Mouse (Mus musculus): Measurements from ENCODE around the gene Gm11060. TPM values are rescaled to one million over a fixed set of nuclear protein-coding genes. Genes with fewer than 3 reads are reported as not detected.

Gm11060 gene
- total RNA-seq, 1 experiment, result not detected

DNA sequence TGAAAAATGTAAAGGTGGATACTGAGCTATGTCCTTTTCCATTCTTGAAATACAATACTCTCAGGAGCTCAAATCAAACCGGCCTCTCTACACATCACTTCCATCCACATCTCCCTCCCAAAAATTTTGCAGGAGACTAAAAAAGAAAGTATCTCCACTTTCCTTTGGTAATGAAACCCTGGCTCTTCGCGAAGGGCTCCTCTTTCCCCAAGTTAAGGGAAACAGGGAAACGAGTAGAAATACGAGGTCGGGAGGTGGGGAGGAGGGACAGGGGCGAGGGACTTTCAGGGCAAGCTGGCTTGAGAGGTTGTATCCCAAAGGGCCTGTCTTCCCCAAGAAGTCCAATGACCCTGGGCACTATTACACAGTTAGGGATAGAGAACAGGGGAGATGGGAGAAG lies 32.6 kb downstream of the Gm11060 start:
- DNase-seq (ENCODE audit: low read depth, low spot score), result no peak
- Histone ChIP-seq H3K9me3 (ENCODE audit: control insufficient read depth, insufficient read depth, low read depth, low read length) (no peaks in the 10 kb centered on the region), H3K36me3 (ENCODE audit: control insufficient read depth, insufficient read depth, low read length, poor library complexity, severe bottlenecking) (no peaks in the 10 kb centered on the region), H3K9ac (ENCODE audit: insufficient read depth, low read depth, low read length, poor library complexity, severe bottlenecking) (no peak overlapping the region), H3K4me1 (ENCODE audit: control insufficient read depth in 2 of 2, insufficient read depth in 2 of 2, low read length in 2 of 2, poor library complexity in 1 of 2) (peaks cover 0 to 6% of the 10 kb centered on the region in 2 experiments; a peak in 1 of 4 replicates), H3K27ac (ENCODE audit: insufficient read depth, low read depth, low read length, poor library complexity, severe bottlenecking) (no peak overlapping the region), H3K4me3 (ENCODE audit: insufficient read depth in 1 of 2, low read depth in 1 of 2, low read length in 2 of 2, poor library complexity in 1 of 2, severe bottlenecking in 1 of 2) (no peak overlapping the region)
- in situ Hi-C loops (cut with MboI; ENCODE audit: low sequenced_read_pairs in 2 of 2, unreplicated experiment in 2 of 2), result no loop called here
- TF ChIP-seq ZNF384 (IDR thresholded peaks at IDR 0.05; ENCODE audit: low read depth, low read length), result no peak
- no peak for TF ChIP-seq HCFC1 (IDR thresholded peaks at IDR 0.05; ENCODE audit: borderline replicate concordance, insufficient read depth, low read length)
- TF ChIP-seq CHD2 (IDR thresholded peaks at IDR 0.05; ENCODE audit: low read depth, low read length), result no peak
- no peak for TF ChIP-seq MAFK (IDR thresholded peaks at IDR 0.05; ENCODE audit: insufficient read depth, low read depth, low read length)
- no peak for TF ChIP-seq ZC3H11A (IDR thresholded peaks at IDR 0.05; ENCODE audit: borderline replicate concordance, low read depth, low read length)

DNA sequence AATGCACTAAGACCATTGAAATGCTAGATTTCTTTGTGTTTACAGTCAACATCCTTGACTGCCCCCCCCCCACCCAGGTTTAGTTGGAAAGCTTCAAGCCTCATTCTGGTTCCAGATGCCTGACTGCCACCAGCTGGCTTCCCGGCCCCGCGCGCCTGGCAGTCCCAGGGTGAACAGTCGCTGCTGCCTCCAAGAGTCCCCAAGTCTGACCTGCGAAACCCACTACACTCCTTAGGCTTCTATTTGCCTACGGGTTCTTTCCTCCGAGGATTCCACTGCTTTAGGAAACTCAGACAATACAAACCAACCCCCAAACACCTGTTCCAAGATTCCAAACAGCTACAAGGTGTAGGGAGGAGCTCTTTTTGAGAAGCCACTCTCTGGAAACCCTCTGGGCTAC lies 33.4 kb downstream of the Gm11060 start:
- no peak for DNase-seq (ENCODE audit: low read depth, low spot score)
- Histone ChIP-seq H3K9ac (ENCODE audit: insufficient read depth, low read depth, low read length, poor library complexity, severe bottlenecking) (no peak overlapping the region), H3K9me3 (ENCODE audit: control insufficient read depth, insufficient read depth, low read depth, low read length) (no peaks in the 10 kb centered on the region), H3K36me3 (ENCODE audit: control insufficient read depth, insufficient read depth, low read length, poor library complexity, severe bottlenecking) (no peaks in the 10 kb centered on the region), H3K27ac (ENCODE audit: insufficient read depth, low read depth, low read length, poor library complexity, severe bottlenecking) (no peak overlapping the region), H3K4me1 (ENCODE audit: control insufficient read depth in 2 of 2, insufficient read depth in 2 of 2, low read length in 2 of 2, poor library complexity in 1 of 2) (peaks cover 0 to 6% of the 10 kb centered on the region in 2 experiments; a peak in 1 of 4 replicates), H3K4me3 (ENCODE audit: insufficient read depth in 1 of 2, low read depth in 1 of 2, low read length in 2 of 2, poor library complexity in 1 of 2, severe bottlenecking in 1 of 2) (peak overlapping the region in 1 of 2 experiments; percentile 66; a peak in 1 of 4 replicates)
- TF ChIP-seq MAFK (IDR thresholded peaks at IDR 0.05; ENCODE audit: insufficient read depth, low read depth, low read length), result no peak
- TF ChIP-seq ZNF384 (IDR thresholded peaks at IDR 0.05; ENCODE audit: low read depth, low read length), result no peak
- TF ChIP-seq ZC3H11A (IDR thresholded peaks at IDR 0.05; ENCODE audit: borderline replicate concordance, low read depth, low read length), result no peak
- no peak for TF ChIP-seq HCFC1 (IDR thresholded peaks at IDR 0.05; ENCODE audit: borderline replicate concordance, insufficient read depth, low read length)
- no peak for TF ChIP-seq CHD2 (IDR thresholded peaks at IDR 0.05; ENCODE audit: low read depth, low read length)
- in situ Hi-C loops (cut with MboI; ENCODE audit: low sequenced_read_pairs in 2 of 2, unreplicated experiment in 2 of 2), result no loop called here

DNA sequence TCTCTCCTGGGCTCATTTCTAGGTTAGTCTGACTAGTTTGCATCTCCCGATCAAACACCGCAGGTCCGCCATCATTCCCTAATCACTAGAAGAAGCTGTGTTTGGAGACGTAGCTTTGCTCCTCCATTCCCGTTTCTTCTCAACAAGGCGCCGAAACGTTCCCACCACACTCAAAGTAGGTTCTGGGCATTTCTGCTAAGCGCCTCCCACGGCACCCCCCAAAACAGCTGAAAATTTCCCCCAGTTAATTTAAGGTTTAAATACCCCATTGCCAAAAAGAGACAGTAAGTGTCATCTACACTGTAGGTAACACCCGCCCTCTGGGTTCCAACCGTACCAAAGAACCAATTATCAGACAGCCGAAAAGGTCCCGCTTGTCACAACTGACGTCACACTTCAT lies 33.8 kb downstream of the Gm11060 start:
- Histone ChIP-seq H3K9ac (ENCODE audit: insufficient read depth, low read depth, low read length, poor library complexity, severe bottlenecking) (no peak overlapping the region), H3K4me1 (ENCODE audit: control insufficient read depth in 2 of 2, insufficient read depth in 2 of 2, low read length in 2 of 2, poor library complexity in 1 of 2) (peaks cover 0 to 6% of the 10 kb centered on the region in 2 experiments; a peak in 1 of 4 replicates), H3K27ac (ENCODE audit: insufficient read depth, low read depth, low read length, poor library complexity, severe bottlenecking) (no peak overlapping the region), H3K9me3 (ENCODE audit: control insufficient read depth, insufficient read depth, low read depth, low read length) (no peaks in the 10 kb centered on the region), H3K36me3 (ENCODE audit: control insufficient read depth, insufficient read depth, low read length, poor library complexity, severe bottlenecking) (no peaks in the 10 kb centered on the region), H3K4me3 (ENCODE audit: insufficient read depth in 1 of 2, low read depth in 1 of 2, low read length in 2 of 2, poor library complexity in 1 of 2, severe bottlenecking in 1 of 2) (peak overlapping the region in 1 of 2 experiments; percentile 66; a peak in 2 of 4 replicates)
- no peak for TF ChIP-seq CHD2 (IDR thresholded peaks at IDR 0.05; ENCODE audit: low read depth, low read length)
- TF ChIP-seq ZNF384 (IDR thresholded peaks at IDR 0.05; ENCODE audit: low read depth, low read length), result no peak
- no peak for TF ChIP-seq HCFC1 (IDR thresholded peaks at IDR 0.05; ENCODE audit: borderline replicate concordance, insufficient read depth, low read length)
- no peak for TF ChIP-seq ZC3H11A (IDR thresholded peaks at IDR 0.05; ENCODE audit: borderline replicate concordance, low read depth, low read length)
- TF ChIP-seq MAFK (IDR thresholded peaks at IDR 0.05; ENCODE audit: insufficient read depth, low read depth, low read length), result no peak
- in situ Hi-C loops (cut with MboI; ENCODE audit: low sequenced_read_pairs in 2 of 2, unreplicated experiment in 2 of 2), result no loop called here
- DNase-seq (ENCODE audit: low read depth, low spot score), result no peak

DNA sequence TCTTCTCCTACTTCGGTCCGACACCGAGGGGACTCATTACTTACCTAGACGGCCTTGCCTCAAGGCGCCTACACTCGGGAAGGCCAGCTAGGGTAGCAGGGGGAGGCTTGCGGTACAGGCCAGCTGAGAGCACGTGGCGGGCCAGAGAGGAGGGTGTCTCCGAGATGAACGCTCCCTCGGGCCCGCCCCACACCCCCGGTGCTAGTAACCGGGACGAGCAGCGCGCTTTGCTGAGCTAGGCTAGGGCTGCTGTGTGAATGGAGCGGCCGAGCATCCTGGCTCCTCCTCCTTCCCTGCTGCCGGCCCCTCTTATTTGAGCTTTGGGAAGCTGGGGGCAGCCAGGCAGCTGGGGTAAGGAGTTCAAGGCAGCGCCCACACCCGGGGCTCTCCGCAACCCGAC lies 34.5 kb downstream of the Gm11060 start, which contains the start of gene Wt1:
TSS of gene Wt1 (plus strand) at position 251 of the 400 bp plus-strand sequence.
- no peak within 1 kb of the TSS for H3K27ac ChIP-seq (ENCODE audit: insufficient read depth, low read depth, low read length, poor library complexity, severe bottlenecking)
- H3K9ac ChIP-seq (ENCODE audit: insufficient read depth, low read depth, low read length, poor library complexity, severe bottlenecking), result peak within 1 kb of the TSS; percentile 64
- peak within 1 kb of the TSS; percentile 66 to 73 for H3K4me3 ChIP-seq (ENCODE audit: insufficient read depth in 1 of 2, low read depth in 1 of 2, low read length in 2 of 2, poor library complexity in 1 of 2, severe bottlenecking in 1 of 2)
- in situ Hi-C loops (cut with MboI; ENCODE audit: low sequenced_read_pairs in 2 of 2, unreplicated experiment in 2 of 2), result no loop called here
- TF ChIP-seq MAFK (IDR thresholded peaks at IDR 0.05; ENCODE audit: insufficient read depth, low read depth, low read length) (no peak), CHD2 (IDR thresholded peaks at IDR 0.05; ENCODE audit: low read depth, low read length) (no peak), HCFC1 (IDR thresholded peaks at IDR 0.05; ENCODE audit: borderline replicate concordance, insufficient read depth, low read length) (no peak), ZNF384 (IDR thresholded peaks at IDR 0.05; ENCODE audit: low read depth, low read length) (no peak), ZC3H11A (IDR thresholded peaks at IDR 0.05; ENCODE audit: borderline replicate concordance, low read depth, low read length) (no peak)
- H3K4me1 ChIP-seq (ENCODE audit: control insufficient read depth in 2 of 2, insufficient read depth in 2 of 2, low read length in 2 of 2, poor library complexity in 1 of 2), result peaks cover 0 to 6% of the 10 kb centered on the region in 2 experiments; a peak in 1 of 4 replicates
- H3K9me3 ChIP-seq (ENCODE audit: control insufficient read depth, insufficient read depth, low read depth, low read length), result no peaks in the 10 kb centered on the region
- no peak for DNase-seq (ENCODE audit: low read depth, low spot score)
- H3K36me3 ChIP-seq (ENCODE audit: control insufficient read depth, insufficient read depth, low read length, poor library complexity, severe bottlenecking), result no peaks in the 10 kb centered on the region

Data from ES-E14 (cell line).